Mouse (Mus musculus) embryonic fibroblast, embryonic 13.5 days (primary cell): ENCODE measurements around the gene Gm10309.

ENCODE experiments used
- CTCF ChIP-seq: IDR thresholded peaks from 2 replicates; pipeline ENCODE4 v1.5.1; 2011; ENCODE audit warnings: mild to moderate bottlenecking, control low read depth, low read length, moderate library complexity, borderline replicate concordance; ENCODE audit not compliant: insufficient read depth
- POLR2A ChIP-seq: IDR thresholded peaks from 2 replicates; pipeline ENCODE4 v1.6.1; 2011; ENCODE audit warnings: low read depth, mild to moderate bottlenecking, control low read depth, low read length, moderate library complexity

DNA sequence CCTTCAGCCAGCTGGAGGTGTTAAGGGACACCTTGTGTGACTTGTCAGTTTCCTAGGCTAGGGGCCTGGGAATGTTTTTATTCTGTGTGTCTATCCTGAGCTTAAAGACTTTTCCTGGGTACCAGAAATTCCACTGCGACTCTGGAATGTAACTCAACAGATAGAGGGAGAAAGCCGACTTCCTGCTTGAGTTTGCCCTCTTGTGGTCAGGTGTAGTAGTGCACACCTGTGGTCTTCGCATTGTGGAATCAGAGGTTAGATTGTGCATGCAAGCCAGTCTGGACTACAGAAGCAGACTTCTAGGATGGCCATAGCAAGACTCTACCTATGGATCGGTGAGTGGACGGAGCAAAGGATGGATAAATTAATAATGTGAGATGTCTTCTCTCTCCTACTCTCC is 33.3 kb downstream of the Gm10309 start:
- peak; percentile 30; the same call in 1 of the 2 replicates for TF ChIP-seq CTCF
- TF ChIP-seq POLR2A = no peak
